Mouse (Mus musculus) left cerebral cortex, adult 8-10 months (tissue): ENCODE measurements around the gene Serpina16. TPM values are rescaled to one million over a fixed set of nuclear protein-coding genes. Genes with fewer than 3 reads are reported as not detected.
"Not testable (repeated sequence)": the region's sequence is repeated elsewhere in the genome, so short reads cannot be mapped to it uniquely, and the experiment has no call there.

Experiments used
- DNase-seq, 2 experiments: peaks; one replicate each; pipeline ENCODE4 v3.0.0; 2022; ENCODE audit warnings: low spot score in 2 of 2
- total RNA-seq, 4 experiments: library from RNA; stranded (reverse); gene quantifications; 2 replicates each; pipeline ENCODE4 v1.2.4; 2022

Gene Serpina16
- total RNA-seq: not detected

- DNase-seq: no peak
Observed at GRCm38 (mm10) chr12:103676039-103676438, at the start of gene Serpina16. Gene Serpina16 (minus strand): TSS chr12:103676139.

- DNase-seq: no peak
Observed at GRCm38 (mm10) chr12:103711537-103711936, 35.6 kb upstream of the Serpina16 start.

GRCm38 (mm10) chr12:103710405-103710804, 34.5 kb upstream of the Serpina16 start:
- no peak for DNase-seq

GRCm38 (mm10) chr12:103706113-103706512, 30.2 kb upstream of the Serpina16 start:
- no peak for DNase-seq

- DNase-seq: no peak
Observed at GRCm38 (mm10) chr12:103705547-103705946, 29.6 kb upstream of the Serpina16 start.

- DNase-seq: no peak
Observed at GRCm38 (mm10) chr12:103700144-103700750, 24.3 kb upstream of the Serpina16 start.

GRCm38 (mm10) chr12:103695429-103695828, 19.5 kb upstream of the Serpina16 start, which contains the start of gene Serpina1f:
Gene Serpina1f (minus strand): TSS chr12:103695529.
- DNase-seq: no peak

GRCm38 (mm10) chr12:103688221-103688814, 12.4 kb upstream of the Serpina16 start:
- DNase-seq: no peak

GRCm38 (mm10) chr12:103687021-103687420, 11.1 kb upstream of the Serpina16 start:
- no peak for DNase-seq

- DNase-seq: peak in 1 of 2 experiments; percentile 58
Observed at GRCm38 (mm10) chr12:103686050-103686449, 10.1 kb upstream of the Serpina16 start.

GRCm38 (mm10) chr12:103685386-103685785, 9.4 kb upstream of the Serpina16 start:
- no peak for DNase-seq

- no peak for DNase-seq
Observed at GRCm38 (mm10) chr12:103683775-103684174, 7.8 kb upstream of the Serpina16 start.

- DNase-seq: no peak
Observed at GRCm38 (mm10) chr12:103681739-103682138, 5.8 kb upstream of the Serpina16 start.

GRCm38 (mm10) chr12:103681169-103681568, 5.2 kb upstream of the Serpina16 start:
- DNase-seq: no peak

GRCm38 (mm10) chr12:103679853-103680252, 3.9 kb upstream of the Serpina16 start:
- not testable (repeated sequence) for DNase-seq

- DNase-seq: no peak
Observed at GRCm38 (mm10) chr12:103673179-103673578, 2.8 kb downstream of the Serpina16 start.

- no peak for DNase-seq
Observed at GRCm38 (mm10) chr12:103671483-103671882, 4.5 kb downstream of the Serpina16 start.

GRCm38 (mm10) chr12:103670964-103671363, 5.0 kb downstream of the Serpina16 start:
- DNase-seq: no peak

- peak in 1 of 2 experiments; percentile 18 for DNase-seq
Observed at GRCm38 (mm10) chr12:103670344-103670743, 5.6 kb downstream of the Serpina16 start.

GRCm38 (mm10) chr12:103665286-103665685, 10.7 kb downstream of the Serpina16 start:
- no peak for DNase-seq

GRCm38 (mm10) chr12:103662053-103662452, 13.9 kb downstream of the Serpina16 start:
- not testable (repeated sequence) for DNase-seq

GRCm38 (mm10) chr12:103660076-103660475, 15.9 kb downstream of the Serpina16 start:
- no peak for DNase-seq

GRCm38 (mm10) chr12:103659171-103659570, 16.8 kb downstream of the Serpina16 start:
- no peak for DNase-seq
